Mouse (Mus musculus): Measurements from ENCODE around the gene Psmg4.

Psmg4 gene

DNA sequence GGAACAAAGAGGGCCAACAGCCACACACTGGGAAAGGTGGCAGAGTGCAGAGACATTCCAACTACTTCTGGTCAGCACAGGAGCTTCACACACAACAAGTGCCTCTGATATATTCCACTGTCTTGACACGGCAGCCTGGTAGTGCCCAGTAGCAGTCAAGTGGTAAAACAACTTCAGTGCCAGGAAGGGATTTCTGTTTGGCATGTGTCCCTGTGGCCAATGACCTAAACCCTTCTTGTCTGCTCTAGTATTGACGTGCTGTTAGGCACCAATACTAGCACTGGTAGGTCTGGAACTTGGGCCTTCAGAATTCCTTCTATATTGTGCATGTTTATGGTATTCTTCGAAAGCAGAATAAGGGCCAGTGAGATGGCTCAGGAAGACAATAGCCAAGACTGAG is 42.5 kb downstream of the Psmg4 start:
- no peak for DNase-seq (ENCODE audit: low read depth)

DNA sequence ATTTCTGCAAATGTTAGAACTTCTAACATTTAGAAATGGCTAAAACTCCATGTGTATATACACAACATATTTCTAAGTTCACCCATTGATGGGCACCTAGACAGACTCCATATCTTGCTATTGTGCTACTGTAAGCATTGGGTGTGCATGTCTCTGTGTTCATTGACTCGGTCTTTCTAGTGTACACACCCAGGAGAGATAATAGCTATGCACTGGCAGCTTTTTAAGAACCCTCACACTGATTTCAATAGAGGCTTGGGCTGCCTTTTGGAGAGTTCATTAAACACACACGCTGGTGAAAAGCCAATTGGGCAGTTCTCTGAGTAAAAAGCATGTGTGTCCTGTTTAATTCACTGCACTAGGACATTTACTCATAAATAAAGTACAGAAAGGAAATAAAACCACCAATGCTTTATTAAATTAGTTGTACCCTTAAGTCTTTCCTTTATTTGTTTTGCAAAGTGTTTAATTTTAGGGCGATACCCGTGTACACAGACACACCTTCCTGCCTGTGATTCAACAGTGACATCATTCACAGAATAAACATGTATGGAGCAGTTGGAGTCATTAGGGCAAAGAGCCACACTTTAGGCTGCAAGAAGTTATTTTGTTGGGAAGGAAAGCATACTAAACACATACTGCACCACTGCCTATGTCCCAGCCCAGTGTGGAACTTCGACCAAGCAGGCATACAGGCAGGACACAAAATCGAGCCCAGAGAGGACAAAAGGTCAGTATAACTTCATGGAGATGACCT is 45.1 kb downstream of the Psmg4 start:
- no peak for DNase-seq (ENCODE audit: low read depth)

DNA sequence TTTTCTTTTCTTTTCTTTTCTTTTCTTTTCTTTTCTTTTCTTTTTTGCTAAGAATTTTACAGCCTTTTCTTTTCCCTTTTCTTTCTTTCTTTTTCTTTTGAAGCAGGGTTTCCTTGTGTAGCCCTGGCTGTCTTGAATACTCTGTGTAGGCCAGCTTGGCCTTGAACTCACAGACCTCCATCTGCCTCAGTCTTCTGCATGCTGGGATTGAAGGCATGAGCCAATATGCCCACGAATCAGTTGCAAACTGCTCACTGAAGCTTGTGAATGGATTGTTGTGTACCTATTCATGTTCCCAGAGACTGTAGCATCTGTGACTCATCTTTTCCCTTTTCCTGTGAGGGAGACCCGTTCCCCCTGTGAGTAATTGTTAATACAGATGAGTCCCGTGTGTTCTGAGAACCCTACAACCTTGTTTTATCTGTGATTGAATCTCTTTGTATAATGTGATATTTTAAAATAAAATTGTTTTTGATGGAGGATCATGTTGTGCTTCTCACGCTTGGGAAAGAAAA is 48.6 kb downstream of the Psmg4 start:
- DNase-seq (ENCODE audit: low read depth) = no peak

DNA sequence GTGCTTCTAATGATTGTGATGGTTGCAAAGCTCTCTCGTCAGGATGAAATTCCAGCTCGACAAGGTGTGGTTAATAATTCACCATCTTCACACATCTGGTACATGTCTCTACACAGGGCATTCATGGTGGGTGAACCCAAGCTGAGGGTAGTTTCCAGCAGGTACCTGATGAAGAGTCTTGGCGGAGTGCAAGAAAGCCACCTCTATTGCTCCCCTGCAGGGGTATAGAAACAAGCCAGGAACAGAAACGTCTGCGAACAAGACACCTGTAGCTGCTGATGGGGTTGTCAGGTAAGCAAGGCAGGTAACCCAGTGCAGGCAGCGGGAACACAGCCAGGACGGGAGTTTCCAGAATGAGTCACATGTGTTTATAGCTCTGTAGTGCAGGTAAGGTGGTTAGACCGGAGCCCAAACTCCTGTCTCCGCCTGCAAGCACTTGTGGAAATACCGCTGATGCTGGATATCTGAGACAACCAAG is 50.0 kb downstream of the Psmg4 start:
- DNase-seq (ENCODE audit: low read depth) = no peak

DNA sequence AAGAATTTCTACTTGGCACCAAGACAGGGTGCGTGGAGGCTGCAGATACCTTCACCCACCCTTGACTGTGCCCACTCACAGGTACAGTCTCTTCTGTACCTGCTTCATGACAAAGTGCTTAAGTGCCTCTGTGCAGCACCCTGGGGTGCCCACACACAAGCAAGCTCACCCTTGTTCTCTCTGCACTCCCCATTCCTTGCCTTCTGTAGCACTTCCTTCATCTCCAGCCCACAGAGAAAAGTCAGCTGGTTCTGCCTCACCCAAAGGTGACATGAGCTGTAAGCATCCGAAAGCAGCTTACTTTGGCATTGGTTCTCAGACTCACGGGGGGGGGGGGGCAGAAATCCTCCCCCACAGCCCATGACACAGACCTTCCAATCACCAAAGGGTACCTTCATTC is 52.1 kb downstream of the Psmg4 start:
- no peak for DNase-seq (ENCODE audit: low read depth)

DNA sequence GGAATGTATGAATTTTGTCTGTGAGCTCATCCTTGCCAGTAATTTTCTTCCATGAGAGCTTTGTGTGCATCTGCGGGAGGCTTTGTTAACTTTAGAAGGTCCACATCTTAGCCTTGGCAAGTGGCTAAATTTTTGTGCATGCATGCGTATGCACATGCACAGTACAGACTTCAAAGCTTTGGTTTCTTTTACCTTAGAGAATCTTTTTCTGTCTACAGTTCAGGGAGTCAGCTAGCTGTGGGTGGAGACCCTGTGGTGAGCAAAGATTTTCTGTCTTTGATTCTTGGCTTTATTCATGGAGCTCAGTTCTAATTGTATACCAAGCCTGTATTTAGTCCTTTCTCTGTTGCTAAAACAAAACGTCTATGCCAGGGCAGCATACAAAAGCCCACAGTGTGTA is 56.0 kb downstream of the Psmg4 start:
- DNase-seq (ENCODE audit: low read depth) = no peak

DNA sequence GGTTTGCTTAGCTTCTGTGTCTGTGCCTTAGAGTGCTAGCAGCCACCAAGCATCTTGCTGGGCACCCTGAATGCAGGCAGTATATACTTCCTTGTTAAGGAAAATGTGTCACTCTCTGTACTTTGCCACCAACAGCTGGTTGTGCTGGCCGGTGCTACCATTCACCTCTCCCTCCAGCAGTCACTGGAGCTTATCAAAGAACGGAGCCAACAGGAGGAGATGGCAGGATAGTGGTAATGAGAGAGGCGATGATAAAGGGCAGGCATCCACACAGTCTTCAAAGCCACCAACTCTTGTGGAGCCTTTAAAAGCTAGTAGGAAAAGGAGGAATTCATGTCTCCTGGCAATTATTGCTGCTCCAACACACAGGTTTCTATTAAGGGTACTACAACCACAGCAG is 57.0 kb downstream of the Psmg4 start:
- no peak for DNase-seq (ENCODE audit: low read depth)

DNA sequence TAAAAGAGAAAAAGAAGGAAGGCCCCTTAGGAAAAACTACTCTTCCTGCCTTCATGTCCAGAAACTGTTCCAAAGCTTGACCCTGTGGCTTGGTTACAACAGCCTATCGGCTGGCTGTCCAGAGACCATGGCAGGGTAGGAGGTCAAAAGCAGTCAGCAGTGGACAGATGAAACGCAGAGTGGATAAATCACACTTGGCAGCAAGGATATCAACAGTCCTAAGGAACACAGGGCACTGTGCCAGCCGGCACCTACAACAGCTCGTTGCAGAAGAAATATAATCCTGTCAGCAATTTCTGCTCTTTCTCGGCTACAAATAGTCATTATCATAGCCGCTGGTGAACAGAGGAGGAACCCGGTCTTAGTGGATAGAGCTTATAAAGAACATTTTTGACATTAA is 60.2 kb downstream of the Psmg4 start:
- no peak for DNase-seq (ENCODE audit: low read depth)

DNA sequence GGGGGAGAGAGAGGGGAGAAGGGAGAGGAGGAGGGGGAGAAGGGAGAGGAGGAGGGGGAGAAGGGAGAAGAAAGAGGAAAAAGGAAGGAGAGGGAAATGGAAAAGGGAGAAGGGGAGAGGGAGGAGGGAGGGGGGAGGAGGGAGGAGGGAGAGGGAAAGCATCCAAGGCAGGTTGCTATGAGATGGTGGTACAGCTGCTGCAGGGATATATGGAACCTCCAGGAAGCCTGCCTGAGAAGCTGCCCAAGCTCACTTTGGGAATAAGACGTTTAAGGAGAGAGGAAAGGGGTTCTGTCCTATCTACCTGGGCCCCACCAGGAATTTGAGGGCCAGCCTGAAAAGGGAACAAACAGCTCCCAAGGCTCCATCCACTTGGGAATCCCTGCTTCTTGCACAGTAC is 64.2 kb downstream of the Psmg4 start:
- DNase-seq (ENCODE audit: low read depth) = no peak

Measured in c-Kit-positive CD71-positive TER-119-negative erythroid progenitor cells, embryonic 14.5 days (primary cell).